Mouse (Mus musculus) fat pad, adult 2 months (tissue): ENCODE results near the gene Frem2.

Experiments
- DNase-seq: peaks from one replicate; pipeline ENCODE4 v3.0.0-alpha.2; 2011; ENCODE audit warnings: low read depth, low spot score; ENCODE audit errors: extremely low read depth

The Frem2 gene

DNA sequence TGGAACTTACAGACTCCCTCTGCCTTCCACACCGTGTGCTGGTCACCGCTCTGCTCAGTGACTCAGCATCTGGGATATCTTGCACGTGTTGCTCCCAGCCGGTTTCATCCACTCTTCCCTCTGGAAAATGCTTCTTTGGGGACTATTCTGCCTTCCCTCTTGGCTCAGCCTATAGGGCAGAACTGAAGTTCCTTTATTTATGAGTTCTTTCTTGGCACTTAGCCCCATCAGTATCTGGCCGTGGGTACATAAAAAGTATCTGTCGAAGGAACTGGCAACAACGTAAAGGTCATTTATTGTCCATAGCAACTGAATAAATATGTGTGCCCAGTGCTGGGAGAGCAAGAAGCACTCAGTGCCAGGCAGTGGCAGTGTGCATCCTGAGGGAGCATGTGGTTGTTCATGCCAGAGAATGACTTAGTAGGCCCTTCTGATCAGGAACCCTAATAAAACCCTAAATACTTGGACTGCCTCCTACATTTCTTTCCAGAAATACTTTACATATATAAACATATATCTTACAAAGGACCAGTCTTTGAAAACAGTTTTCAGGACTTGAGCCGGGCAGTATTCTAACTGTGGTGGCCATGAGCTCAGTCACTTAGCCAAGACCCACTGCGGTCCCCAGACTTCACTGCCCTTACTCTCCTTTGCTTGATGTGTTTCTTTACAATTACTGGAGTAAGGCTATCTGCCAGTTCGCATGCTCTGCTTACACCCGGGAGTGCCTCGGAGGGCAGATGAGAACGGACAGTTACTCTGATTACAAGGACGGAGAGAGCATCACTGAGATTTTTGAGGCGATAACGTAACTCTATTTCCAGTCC, 99.6 kb downstream of the Frem2 start:
- DNase-seq, result no peak

DNA sequence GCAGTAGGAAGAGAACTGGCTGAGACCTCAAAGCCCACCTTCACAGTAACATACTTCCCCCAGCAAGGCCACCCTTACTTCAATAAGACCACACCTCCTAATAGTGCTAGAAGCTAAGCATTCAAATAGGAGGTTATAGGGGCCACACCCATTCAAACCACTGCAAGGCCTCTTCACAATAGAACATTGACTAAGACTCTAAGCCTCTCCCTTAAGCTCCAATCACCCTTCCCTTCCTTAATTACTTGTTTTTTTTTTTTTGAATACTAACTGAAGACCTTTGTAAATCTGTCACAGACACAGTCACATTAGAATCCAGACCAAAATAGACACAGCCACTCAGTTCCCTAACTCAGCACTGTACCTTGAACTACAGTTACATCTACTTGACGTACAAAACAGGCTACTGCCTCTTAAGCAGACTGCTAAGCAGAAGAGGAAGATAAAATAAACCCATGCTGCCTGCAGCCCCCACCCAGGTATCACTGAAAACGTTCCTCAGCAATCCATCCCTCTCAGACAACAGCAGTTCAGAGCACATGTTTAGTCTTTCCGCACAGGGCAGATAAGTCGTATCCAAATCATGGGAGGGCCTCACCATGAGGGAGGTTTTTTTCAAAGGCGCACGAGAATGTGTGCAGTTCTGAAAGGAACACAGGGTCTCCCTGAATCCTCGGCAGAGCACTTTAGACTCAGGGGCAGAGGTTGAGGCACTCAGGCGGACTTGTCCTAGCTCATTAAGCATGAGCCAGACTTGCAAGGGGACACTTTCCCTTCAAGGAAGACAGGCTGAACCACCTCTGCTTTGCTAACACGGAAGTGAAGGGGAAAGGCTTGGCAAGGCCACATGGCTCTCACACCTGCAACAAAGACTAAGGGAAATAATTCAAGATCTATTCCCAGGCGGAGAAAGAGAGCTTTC, 101.9 kb downstream of the Frem2 start:
- no peak for DNase-seq

DNA sequence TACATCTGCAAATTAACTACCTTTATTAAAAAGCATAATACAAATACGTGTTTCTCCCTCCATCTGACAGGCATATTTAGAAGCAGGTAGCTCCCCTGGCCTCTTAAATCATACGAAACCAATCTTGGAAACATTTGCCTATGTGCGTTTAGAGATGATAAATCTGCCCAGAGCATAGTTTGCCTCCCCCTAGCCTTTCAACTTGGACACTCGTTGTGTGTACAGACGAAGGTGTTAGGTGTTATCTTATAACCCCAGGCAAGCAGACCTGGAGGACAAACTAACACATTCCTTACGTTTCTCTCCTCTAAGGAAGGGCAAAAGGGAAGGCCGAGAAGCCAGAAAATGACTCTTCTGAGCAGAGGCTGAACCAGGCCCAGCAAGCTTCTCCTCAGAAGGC, 104.5 kb downstream of the Frem2 start:
- no peak for DNase-seq

DNA sequence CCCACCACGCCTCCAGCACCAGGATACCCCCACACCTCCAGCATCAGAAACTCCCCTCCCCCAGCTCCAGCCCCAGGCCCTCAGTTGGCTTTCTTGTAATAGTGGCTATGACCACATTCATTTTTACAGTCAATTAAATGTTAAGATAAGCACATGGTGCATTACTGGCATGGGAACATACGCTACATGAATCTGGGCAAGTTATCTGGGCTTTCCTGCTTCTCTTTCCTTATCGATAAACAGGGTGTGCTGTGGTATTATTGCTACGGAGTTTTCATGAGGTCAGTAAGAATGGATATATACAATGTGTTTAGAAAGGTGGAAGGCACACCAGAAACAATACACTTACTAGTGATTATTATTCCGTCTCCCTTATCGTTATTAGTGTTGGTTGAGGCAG, 125.1 kb downstream of the Frem2 start:
- no peak for DNase-seq

DNA sequence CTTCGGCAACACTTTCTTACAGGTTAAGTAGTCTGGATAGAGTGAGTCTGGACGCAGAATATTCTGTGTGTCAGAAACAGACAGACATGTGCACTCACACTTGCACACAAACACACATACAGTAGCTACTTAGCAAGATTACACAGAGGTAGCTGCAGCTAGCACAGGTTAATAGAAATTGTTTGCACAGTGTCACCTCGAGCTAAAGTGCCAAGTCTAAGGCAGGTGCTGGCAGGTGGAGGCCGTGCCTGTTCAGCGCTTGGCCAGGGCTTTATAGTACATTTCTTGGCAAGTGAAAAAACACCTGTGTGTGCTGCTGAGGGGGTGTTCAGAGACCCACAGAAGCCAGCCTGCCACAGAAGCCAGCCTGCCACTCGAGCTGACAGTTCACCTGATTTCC, 126.8 kb downstream of the Frem2 start:
- DNase-seq, result no peak

DNA sequence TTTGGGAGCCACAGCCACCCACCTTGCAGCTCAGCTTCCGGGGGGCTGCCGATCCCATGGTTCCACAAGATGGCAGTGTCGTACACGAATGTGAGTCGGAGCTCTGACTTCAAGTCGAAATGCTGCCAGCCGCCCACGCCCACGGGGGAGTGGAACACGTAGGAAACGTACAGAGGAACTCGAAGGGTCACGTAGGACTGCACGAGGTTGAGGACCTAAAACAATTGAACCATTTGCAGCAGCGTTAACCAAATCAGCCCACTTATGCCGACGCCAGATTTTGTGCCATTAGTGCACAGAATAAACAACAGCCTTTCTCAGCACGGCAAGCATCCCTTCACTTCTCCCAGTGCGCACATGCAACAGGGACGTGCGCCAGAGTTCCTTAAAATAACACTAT, 131.4 kb downstream of the Frem2 start:
- no peak for DNase-seq

DNA sequence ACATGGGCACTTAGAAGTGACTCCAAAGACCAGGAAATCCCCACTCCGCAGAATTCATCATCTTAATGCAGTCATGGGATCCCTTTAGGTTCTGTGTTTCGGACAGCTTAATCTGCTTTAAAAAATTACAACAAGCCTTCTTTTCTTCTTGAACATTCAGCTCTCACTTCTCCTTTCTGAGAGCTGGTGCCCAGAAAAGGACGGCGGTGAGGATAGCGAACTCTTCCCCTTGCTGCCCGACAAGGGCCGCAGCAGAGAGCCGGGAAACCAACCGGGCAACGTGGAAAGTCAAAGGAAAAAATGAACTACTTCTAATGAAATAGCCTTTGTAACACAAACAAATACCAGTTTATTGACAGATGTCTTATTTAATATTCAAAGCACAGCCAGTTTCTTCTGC, 134.4 kb downstream of the Frem2 start:
- no peak for DNase-seq

DNA sequence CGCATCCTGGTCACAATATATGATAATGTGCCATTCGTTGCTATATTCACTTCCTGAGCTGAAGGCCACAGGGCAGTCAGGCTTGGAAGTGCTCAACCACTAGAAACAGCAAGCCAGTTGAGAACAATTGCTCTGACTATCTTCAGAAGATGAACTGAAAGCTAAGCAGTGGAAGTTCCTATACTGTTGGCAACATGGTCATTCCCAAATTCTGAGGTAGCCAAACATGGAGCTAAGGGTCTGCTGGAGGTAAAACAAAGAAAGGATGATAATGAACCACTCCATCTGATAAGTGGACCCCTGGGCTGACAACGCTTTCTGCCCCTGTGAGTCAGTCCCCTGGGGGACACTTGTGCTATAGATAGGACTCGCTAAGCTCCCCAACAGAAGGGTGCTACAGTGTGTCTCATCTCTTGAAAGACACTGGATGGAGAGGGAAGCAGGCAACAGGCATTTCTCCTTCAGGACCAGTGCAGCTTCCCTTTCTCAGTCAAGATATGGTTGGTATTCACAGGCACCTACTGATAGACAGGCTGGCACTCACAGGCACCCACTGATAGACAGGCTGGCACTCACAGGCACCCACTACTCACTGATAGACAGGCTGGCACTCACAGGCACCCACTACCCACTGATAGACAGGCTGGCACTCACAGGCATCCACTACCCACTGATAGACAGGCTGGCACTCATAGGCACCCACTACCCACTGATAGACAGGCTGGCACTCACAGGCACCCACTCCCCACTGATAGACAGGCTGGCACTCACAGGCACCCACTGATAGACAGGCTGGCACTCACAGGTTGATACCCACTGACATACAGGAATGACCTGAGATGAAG, 142.7 kb downstream of the Frem2 start:
- DNase-seq, result no peak

DNA sequence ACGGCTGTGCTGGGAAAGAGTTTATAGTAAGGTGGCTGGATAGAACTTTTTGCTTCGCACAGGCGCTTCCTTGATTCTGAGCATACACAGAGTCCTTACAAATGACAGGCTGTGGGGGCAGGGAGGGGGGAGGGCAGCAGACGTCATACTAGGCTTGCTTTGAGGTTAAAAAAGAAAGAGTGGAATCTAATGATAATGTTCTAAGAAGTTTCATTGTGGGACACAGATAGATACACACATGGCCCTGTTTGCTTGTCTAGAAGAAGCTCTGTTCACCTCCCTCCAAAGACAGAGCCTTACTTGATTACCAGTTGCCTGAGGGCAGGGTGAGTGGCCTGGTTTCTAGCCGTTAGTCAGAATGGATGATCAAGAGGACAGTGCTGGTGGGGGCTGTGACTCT, 144.1 kb downstream of the Frem2 start:
- DNase-seq, result no peak

DNA sequence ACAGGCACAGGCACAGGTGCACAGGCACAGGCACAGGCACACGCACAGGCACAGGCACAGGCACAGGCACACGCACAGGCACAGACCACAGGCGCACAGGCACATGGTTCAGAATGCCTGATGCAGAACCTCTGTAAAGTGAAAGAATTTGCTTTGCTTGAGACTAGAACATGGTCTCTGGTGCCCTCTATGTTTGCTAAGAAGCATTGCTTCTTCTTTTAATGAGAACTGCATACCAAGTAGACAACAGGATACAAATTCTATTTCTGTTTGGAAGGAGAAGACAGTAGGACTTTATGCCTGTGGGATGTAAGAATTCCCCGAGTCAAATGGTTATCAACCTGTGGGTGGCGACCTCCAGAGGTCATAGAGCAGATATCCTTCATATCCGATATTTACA, 154.7 kb downstream of the Frem2 start:
- no peak for DNase-seq

DNA sequence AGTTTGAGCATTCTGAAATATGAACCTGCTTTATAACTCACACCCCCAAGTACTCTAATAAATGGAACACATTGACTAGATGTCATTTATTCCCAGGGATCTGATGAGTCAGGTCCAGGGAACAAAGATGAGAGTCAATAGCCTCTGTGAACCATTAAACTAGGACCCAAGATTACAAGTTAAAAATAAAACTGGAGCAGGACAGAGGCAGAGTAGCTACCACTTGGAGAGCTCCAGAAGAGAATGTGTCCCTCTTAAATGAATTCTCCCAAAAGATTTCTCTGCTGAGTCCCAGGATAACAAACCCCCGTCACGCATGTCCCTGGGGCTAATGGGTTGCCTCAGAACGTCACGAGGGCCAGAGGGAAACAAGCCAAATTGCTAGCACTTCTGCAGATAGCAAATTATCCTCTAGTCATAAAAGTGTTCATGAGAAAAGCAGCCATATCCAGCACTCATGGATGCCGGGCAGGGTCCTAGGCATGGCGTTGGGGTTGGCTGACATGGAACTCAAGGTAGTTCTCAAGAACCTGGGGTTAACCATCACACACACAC, 158.7 kb downstream of the Frem2 start:
- DNase-seq, result no peak

DNA sequence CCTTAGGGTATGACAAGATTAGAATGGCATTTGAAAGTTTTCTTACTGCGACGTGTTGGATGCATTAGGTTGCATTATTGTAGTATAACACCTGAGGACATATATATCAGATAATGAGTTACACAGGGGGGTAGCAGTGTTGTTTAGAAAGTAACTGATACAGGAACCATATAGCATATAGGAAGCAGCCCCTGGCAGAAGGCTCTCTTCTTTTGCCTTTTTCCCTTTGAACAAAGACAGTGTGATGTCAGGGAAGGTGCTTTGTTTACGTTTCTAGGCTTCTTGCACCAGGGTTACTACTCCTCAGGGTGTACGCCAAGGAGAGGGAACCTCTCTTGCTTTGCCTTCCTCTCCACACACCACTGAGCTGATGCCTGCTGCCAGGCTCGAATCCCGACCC, 168.8 kb downstream of the Frem2 start, which contains the start of gene Stoml3:
Gene Stoml3 (plus strand): TSS at position 301 of the 400 bp plus-strand sequence.
- no peak for DNase-seq

DNA sequence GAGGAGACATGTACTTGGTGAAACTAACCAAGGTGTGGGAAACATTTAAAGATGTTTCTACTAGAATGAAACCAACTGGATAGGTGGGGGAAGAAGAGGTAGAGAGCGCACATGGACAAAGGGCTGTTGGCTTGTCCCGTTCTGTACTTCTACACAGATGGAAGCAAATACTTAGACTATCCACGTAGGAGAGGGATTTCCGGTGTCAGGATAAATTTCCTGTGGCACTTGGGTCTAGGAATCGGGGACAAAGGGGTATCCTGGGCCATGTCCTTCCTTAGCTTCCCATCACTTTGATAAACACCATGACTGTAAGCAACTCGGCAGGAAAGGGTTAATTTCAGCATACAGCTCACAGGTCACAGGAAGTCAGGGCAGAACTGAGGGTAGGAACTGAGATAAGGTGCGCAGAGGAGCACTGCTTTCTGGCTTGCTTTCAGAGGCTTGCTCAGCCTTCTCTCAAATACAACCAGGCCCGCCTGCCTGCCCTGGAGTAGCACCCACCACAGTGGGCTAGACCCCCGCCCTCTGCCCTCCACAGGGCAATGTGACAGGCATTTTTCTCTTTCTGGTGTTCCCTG, 170.1 kb downstream of the Frem2 start:
- DNase-seq, result no peak

DNA sequence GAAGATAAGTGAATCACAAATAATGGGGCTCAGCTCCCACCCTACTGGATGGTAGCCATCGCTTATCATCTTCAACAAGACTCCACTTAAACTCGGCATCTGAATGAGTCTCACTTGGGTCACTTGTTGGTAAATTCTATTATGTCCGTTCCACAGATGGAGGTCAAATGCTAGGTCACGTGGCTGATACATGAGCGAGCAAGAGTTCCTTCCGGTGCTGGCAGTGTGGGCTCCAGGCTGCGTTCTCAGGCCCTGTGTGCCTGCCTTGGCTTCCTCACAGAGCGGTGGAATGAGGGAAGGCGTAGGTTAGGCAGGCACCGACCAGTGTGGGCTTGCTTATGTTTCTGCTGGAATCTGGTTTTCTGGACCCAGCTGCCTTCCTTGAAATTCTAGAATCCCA, 170.6 kb downstream of the Frem2 start:
- no peak for DNase-seq

DNA sequence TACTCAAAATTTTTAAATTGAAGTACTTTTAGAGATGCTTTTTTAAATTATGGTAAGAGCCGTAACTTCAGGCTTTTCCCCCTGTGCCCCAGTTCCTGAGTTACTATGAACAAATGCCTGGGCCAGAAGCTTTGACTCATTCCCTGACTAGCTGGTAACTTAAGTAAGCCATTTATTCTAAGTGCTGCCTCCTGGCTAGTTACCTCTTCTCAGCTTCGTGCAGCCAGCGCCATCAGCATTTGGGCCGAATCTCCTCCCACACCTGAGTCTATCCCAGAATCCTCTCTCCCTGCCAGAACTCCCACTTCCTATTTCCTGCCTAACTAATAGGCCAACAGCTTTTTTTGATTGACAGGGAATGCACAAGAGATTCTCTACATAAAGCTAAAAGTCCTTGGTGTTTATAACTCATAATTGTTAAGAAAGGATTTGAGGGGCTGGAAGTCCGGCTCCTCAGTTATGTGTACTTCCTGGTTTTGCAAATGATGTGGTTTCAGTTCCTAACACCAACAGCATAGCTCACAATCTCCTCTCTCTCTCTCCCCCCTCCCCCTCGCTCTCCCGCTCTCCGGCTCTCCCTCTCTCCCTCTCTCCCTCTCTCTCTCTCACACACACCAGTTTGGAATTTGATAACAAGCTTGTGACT, 173.6 kb downstream of the Frem2 start:
- no peak for DNase-seq

DNA sequence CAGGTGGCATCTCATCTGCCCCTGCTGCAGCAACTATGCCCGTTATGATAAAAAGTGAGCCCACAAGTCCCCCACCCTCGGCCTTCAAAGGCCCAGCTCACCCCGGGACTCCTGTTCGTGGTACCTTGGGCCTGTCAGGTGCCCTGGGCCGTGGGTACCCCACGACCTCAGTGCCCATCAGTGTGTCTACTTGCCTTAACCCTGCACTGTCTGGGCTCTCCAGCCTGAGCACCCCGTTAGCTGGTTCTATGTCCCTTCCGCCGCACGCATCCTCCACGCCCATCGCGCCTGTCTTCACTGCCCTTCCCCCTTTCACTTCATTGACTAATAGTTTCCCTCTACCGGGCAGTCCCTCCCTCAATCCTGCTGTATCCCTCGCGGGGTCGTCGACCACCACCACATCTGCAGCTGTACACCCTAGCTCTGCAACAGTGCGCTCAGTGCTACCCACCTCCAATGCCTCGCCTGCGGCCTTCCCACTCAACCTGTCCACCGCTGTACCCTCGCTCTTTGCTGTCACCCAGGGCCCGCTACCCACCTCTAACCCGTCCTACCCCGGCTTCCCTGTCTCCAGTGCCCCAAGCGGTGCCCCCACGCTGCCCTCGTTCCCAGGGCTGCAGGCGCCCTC, 178.6 kb downstream of the Frem2 start:
- DNase-seq, result no peak

DNA sequence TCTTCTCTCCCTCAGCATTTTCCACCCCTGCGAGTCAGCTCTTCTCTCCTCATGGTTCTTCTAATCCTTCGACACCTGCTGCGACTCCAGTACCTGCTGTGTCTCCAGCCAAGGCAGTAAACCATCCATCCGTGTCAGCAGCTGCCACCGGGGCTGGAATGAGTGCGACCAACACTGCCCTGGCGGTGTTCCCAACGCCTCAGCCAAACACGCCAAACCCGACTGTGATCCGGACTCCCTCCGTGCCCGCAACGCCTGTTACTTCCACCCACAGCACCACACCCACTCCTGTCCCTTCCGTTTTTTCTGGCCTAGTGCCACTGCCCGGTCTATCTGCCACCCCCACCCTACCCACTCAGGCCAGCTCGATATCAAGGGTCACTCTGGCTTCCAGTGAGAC, 179.7 kb downstream of the Frem2 start:
- DNase-seq, result no peak

DNA sequence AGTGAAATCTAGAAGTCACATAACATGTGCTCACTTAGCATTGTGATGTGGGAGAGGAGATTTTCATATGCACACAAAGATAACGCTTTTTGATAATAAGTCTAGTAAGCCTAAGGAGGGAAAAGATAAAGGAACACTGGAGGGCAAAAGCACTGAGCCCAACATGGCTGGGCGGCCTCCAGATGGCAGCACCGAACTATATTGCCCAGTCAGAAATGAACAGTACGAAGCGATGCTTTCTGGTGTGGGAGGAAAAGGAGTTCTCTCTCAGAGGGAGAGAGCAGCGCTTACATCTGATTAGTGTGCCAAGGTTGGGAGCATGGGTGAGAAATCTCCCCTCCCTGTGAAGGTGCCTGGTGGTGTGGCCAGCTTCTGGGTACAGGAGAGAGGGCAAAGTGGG, 181.3 kb downstream of the Frem2 start:
- DNase-seq, result no peak

DNA sequence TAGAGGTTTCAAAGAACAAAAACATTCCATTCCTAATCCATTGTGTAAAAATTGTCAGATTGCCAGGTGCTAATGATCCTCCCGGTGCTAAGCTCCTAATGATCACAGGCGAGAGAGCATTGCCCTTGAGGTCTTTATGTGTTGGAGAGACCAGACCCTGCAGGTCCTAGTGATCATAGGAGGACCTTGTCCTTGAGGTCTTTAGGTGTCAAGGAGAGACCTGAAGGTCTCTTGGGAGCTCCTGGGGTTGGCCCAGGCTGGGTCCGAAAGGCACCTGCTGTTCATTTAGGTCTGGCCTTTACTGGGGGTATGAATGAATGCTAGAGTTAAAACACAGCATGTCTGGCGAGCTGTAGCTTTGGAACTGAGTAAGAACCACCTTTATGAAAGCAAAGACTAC, 183.0 kb downstream of the Frem2 start:
- no peak for DNase-seq

DNA sequence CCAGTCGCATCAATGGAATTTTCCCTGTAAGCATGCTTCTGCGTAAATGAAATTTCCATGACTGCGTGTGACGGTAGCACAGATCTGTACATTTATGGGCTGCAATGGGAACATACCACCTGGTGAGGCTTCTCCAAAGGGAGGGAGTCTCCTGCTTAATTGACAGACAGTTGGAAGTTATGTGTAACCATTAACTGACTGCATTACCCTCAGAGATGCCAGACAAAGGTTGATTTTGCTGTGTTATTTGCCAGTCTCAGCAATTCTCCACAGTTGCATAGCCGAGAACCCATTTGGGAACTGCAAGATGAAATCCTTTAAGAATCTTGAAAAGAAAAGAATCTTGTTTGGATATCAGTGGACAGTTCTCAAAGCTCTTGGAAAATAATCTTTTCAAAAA, 185.1 kb downstream of the Frem2 start:
- DNase-seq, result no peak
